Mouse (Mus musculus): ENCODE data around the gene Ddx54.

DNA sequence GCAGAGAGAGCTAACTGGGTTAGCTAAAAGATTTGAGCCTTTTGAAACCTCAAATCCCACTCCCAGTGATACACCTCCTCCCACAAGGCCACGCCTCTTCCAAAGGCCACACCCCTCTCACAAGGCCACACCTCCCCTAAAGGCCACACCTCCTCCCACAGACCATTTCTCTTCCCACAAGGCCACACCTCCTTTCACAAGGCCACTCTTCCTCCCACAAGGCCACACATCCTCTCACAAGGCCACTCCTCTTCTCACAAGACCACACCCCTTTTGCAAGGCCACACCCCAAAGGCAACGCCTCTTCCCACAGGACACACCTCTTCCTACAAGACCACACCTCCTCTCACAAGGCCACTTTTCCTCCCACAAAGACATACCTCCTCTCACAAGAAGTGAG lies 65.0 kb downstream of the Ddx54 start:
- TF ChIP-seq RCOR1 (conservative IDR thresholded peaks at IDR 0.05; ENCODE audit: low read depth, low read length) (no peak), POLR2A (IDR thresholded peaks at IDR 0.05; ENCODE audit: low read depth, low read length) (no peak), POLR2AphosphoS2 (IDR thresholded peaks at IDR 0.05; ENCODE audit: low read depth, low read length) (no peak), MEF2A (IDR thresholded peaks at IDR 0.05; ENCODE audit: borderline replicate concordance, low read depth, low read length) (no peak), GABPA (IDR thresholded peaks at IDR 0.05; ENCODE audit: insufficient replicate concordance, low read depth, low read length) (no peak), CTCF (conservative IDR thresholded peaks at IDR 0.05 in 1 of 2, IDR thresholded peaks at IDR 0.05 in 1 of 2; ENCODE audit: low read depth in 2 of 2, low read length in 2 of 2) (no peak), TCF12 (IDR thresholded peaks at IDR 0.05; ENCODE audit: low read depth, low read length) (no peak), USF1 (IDR thresholded peaks at IDR 0.05; ENCODE audit: low read depth, low read length) (no peak), HCFC1 (IDR thresholded peaks at IDR 0.05; ENCODE audit: low read depth, low read length) (no peak), SIN3A (IDR thresholded peaks at IDR 0.05; ENCODE audit: low read length) (no peak)

All from CH12.LX (cell line).